Mouse (Mus musculus) CD8-positive naive resting alpha-beta T cell, adult 2 months (primary cell): ENCODE results near the gene Myocd.

ENCODE experiments used
- DNase-seq, 2 experiments: peaks; one replicate each; pipeline ENCODE4 v3.0.0; 2022; ENCODE audit warnings: low read depth in 2 of 2, low spot score in 2 of 2

Gene Myocd

DNA sequence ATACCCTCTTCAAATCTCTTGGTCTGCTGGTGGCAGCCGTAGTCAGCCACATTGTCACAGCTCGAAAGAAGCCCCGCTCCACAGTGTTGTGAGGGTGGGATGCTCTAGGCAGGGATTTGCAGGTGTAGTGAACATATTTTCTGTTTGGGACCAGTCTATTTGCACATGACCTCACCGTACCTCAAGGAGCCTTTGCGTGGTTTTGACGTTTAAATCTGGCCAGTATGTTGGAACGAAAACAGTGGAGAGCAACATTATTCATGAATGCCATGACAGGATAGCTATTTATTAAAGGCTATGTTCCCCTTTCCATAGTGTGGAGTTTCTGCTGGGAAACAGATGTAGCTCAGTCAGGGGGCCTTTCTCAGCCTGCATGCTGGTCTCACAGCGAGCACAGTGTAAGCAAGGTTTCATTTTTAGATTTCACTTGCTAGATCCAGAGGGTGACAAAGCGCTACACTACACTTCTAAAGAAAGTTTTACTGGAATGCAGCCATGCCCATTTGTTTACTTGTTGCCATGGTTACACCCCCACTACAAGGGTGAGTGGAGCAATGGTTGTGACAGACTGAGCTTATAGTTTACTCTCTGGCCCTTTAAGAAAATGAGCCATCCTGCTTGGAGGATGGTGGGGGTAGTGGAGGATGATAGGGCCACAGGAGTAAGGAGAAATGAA lies 54.7 kb downstream of the Myocd start:
- no peak for DNase-seq

DNA sequence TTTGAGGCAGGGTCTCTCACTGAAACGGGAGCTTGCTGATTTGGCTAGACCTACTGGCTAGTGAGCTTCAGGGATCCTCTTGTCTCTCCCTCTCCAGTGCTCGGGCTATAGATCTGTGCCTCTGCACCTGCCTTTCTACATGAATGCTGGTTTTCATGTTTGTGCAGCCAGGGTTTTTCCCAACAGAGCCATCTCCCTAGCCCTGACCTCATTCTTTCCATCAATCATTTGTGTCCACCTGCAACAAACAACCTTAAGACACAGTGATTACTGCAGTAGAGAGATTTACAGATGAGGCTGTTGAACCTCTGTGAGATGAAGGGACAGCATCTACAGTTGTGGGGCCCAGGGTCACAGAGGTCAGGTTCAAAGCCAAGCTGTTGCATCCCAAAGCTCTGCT lies 56.0 kb downstream of the Myocd start:
- no peak for DNase-seq

GRCm38 (mm10) chr11:65211701-65212100 lies 58.1 kb downstream of the Myocd start:
- no peak for DNase-seq

- no peak for DNase-seq
These were observed 60.3 kb downstream of the Myocd start for GRCm38 (mm10) chr11:65209441-65209840.

DNA sequence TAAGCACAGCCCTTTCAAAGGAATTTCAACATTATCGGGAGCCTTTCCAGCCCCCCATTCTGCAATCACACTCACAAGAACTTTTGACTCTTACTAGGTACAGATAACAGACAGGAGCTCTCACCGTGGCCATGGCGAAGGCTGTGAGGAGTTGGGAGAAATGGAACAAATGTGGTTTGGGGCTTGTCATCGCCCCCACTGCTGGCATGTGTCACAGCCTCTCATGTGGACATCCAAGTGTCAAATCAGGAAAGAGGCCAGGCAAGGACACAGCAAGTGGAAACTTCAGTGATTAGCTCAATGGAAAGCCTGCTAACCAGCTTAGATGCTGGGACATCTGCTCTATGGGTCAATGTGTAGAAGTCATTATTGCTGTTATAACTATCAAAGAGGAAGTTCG lies 64.5 kb downstream of the Myocd start:
- DNase-seq, result no peak

- DNase-seq, result no peak
These were observed 65.1 kb downstream of the Myocd start for GRCm38 (mm10) chr11:65204651-65205050.

- DNase-seq, result no peak
These were observed 66.8 kb downstream of the Myocd start for GRCm38 (mm10) chr11:65203020-65203419.

DNA sequence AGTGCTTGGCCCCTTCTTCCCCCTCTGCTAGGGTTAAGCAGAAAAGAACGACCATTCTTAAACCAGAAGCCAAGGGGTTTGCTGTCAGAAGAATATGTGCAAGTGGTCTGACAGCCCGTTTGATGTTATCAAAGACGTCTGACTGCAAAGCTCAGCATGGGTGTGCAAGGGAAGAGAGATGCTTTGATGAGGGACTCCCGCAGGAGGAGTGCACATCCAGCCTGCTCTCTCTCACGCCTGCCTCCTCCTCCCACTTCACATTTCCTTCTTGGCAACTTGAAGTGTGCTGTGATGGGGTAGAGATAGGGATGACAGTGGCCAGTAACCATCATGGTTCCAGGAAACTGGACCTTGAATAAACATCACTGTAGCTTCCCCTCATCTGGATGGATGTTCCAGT lies 67.6 kb downstream of the Myocd start:
- no peak for DNase-seq

DNA sequence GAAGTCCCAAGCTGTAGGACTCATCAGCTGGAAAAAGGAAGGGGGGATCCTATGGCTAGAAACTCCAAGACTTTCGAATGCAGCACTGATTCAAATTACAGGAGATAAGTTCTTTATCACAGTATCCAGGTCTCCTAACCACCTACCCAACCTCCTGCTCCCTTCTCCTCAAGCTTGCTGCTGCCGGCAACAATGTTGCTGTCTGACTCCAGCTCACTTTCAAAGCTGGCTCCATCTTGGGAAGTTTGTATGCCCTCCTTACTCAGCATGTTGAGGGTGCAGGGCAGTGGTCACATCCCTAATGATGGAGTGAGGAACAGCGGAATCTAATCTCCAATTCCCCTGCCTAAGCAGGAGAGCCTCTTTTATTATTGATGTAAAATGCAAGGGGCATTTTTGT lies 71.8 kb downstream of the Myocd start:
- no peak for DNase-seq

- DNase-seq, result no peak
These were observed 72.5 kb downstream of the Myocd start for GRCm38 (mm10) chr11:65197280-65197679.

- DNase-seq, result no peak
These were observed 82.8 kb downstream of the Myocd start for GRCm38 (mm10) chr11:65186974-65187373.

DNA sequence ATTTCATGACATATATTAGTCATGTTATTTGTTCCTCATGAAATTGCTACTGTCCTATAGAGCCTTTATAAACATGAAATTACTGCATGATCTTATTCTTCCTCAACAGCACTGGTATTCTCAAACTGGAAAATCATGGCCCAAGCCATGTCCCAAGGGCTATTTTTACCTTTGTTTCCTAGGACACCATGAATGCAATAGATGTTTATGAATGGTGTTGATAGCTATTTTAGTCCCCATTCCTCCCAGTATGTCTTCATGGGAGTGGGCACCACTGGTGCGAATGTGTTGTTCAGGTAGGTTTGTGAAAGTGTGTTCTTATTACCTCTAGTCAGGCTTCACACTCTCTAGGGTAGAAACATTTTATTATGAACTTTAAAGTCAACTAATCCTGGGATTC lies 84.7 kb downstream of the Myocd start:
- no peak for DNase-seq

DNA sequence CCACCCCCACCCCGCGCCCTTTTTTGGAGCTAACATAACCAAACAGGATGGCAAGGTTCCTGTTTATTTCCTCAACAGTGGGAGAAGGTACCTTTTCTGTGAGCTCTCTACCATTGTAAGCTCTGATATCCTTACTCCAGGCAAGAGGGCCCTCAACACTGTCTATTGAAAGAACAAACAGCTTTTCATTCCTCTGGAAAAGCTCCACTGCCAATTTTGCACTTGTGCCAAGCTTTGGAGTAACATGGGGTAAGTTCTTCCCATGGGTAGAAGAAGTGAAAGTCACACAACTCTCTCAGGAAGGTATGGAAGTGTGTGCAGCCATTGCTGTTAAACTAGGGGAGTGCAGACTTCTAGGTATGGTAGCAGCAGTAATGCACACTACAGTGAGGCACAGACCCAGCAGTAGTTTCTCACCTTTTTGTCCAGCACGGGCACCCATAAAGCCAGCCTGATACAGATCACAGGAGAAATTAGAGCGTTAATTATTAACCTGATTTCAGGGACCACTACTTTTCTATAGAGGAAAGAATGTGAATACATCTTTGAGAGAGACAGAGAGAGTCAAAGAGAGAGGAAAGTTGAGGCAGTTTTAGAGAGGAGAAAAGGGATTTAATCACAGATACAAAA lies 99.6 kb downstream of the Myocd start:
- no peak for DNase-seq

- no peak for DNase-seq
These were observed 107.0 kb downstream of the Myocd start, which contains the start of gene Arhgap44 for GRCm38 (mm10) chr11:65162767-65163120. Gene Arhgap44 (minus strand): TSS chr11:65162961.

- no peak for DNase-seq
These were observed 107.7 kb downstream of the Myocd start for GRCm38 (mm10) chr11:65161881-65162766.

GRCm38 (mm10) chr11:65160991-65161880 lies 108.6 kb downstream of the Myocd start:
- DNase-seq, result no peak

DNA sequence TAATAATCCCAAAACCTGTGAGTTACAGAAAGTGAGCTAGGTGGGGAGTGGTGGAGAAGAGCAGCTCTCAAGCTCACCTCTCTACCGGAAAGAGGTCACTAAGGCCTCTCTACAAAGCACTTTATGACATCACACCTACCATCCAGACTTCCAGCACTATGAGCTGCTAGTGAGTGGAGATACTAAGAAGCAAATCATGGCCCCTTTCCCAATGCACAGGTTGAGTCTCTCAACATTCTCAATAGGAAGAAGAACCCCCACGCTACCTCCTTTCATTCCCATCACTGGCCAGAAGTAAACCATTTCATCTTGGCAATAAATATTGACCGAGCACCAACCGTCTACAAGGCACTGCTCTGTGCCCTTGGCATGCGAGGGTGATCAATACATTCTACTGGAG lies 110.0 kb downstream of the Myocd start, which contains the start of gene 1700086D15Rik:
Gene 1700086D15Rik (minus strand): TSS at position 101 of the 400 bp plus-strand sequence.
- no peak for DNase-seq

GRCm38 (mm10) chr11:65158658-65158990 lies 111.2 kb downstream of the Myocd start:
- no peak for DNase-seq

DNA sequence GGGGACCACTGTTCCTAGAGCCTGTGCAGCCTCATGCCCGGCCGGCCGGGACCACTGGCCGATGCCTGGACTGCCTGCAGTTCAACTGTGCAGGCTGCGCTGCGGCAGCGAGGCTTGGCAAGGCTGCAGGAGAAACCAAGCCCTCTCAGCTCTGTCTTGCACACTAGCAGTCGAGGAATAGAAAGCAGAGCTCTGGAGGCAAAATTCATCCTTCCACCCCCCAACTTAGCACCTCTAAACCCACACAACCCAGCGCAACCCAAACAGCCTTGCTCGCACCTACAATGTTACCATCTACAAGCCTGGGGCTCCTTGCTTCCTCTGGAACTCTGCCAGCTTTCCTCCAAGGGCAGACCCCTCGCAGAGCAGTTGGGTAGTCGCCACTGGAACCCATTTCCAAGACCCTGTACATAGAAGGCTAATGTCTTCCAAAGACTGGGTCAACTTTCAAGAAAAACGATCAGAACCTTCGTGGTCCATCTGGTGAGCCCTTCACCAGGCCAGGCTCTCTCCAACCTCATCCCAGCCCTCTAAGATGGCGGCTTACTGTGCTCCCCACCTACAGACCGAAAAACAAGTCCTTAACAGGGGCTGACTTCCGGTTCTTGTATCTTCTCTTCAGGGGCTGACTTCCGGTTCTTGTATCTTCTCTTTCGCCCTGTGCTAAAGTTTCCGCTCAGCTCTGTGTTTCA lies 111.7 kb downstream of the Myocd start:
- DNase-seq, result no peak

- no peak for DNase-seq
These were observed 116.8 kb downstream of the Myocd start for GRCm38 (mm10) chr11:65153006-65153405.
